Mouse (Mus musculus): ENCODE measurements at regions not wholly inside any gene's neighbourhood (a gene's known extent, or its start where the extent isn't known, plus 50 kb on each side); places are given as distances from the start of the nearest gene placed in this dataset.

- no peak for DNase-seq (ENCODE audit: low spot score)
Measured at GRCm38 (mm10) chr16:13045079-13045590, 64.3 kb upstream of the Ercc4 start.

GRCm38 (mm10) chr16:13046366-13047120 lies 62.9 kb upstream of the Ercc4 start:
- DNase-seq (ENCODE audit: low spot score), result no peak

- no peak for DNase-seq (ENCODE audit: low spot score)
Measured at GRCm38 (mm10) chr16:13049321-13049720, 60.2 kb upstream of the Ercc4 start.

- no peak for DNase-seq (ENCODE audit: low spot score)
Measured at GRCm38 (mm10) chr16:13050225-13050892, 59.1 kb upstream of the Ercc4 start.

GRCm38 (mm10) chr16:13054956-13055355 lies 54.5 kb upstream of the Ercc4 start:
- no peak for DNase-seq (ENCODE audit: low spot score)

Data from retina, embryonic 14.5 days (tissue).